Mouse (Mus musculus): ENCODE data around the gene Kcnq5. TPM values are rescaled to one million over a fixed set of nuclear protein-coding genes. Genes with fewer than 3 reads are reported as not detected.

The Kcnq5 gene
- polyA plus RNA-seq, 1 experiment, result 0.09 TPM

DNA sequence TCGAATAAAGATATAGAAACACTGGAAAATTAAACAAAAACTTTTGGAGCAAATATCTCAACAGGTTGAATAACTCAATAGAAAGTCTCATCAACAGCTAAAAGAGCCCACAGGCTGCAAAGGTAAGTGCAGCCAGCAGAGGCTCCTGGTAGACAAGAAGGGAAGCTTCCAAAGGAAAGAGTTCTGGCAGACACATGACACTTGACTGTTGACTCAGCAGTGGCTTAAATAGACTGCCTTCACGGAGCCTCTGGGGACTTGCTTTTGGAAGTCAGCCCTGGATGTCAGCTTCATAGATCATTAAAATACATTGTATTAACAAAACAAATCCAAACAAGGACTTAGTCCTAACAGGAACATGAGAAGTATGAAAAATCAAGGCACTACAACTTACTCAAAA is 513.5 kb downstream of the Kcnq5 start:
- TF ChIP-seq POLR2A (IDR thresholded peaks at IDR 0.05; ENCODE audit: low read depth, low read length), result no peak
- no peak for TF ChIP-seq CTCF (conservative IDR thresholded peaks at IDR 0.05; ENCODE audit: insufficient read depth, insufficient read length, low read depth, low read length)
- peak; percentile 7 for DNase-seq
- Histone ChIP-seq H3K27ac (ENCODE audit: insufficient read depth, low read depth, low read length) (no peak overlapping the region), H3K36me3 (ENCODE audit: control insufficient read depth, insufficient read depth, low read length) (no peaks in the 10 kb centered on the region), H3K4me3 (ENCODE audit: insufficient read depth, low read depth, low read length) (no peak overlapping the region), H3K27me3 (replicated peaks; ENCODE audit: control insufficient read depth, insufficient read depth, low read length) (no peaks in the 10 kb centered on the region), H3K4me1 (ENCODE audit: control insufficient read depth, insufficient read depth, low read length) (no peaks in the 10 kb centered on the region)
- WGBS, result 56% methylated on average over 2 of the region's 2 CpGs

DNA sequence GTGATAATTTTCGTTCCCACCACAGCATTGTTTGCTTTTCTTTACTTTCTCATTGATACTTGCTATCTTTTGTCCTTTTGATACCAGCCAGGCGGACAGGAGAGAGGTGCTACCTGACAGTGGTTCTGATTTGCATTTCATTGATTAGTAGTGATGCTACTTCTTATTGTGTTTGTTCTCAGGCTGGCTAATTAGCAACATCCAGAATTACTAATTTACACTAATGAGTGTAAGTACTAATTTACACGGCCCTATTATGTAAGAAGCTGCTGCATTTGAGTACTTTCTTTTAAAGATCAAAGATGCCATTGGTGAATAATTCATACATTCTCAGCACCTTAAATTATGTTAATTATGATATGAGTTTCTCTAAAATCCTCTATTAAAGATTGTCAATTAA is 525.0 kb downstream of the Kcnq5 start:
- TF ChIP-seq CTCF (conservative IDR thresholded peaks at IDR 0.05; ENCODE audit: insufficient read depth, insufficient read length, low read depth, low read length) (no peak), POLR2A (IDR thresholded peaks at IDR 0.05; ENCODE audit: low read depth, low read length) (no peak)
- DNase-seq, result no peak
- H3K4me3 ChIP-seq (ENCODE audit: insufficient read depth, low read depth, low read length), result no peak overlapping the region
- H3K27ac ChIP-seq (ENCODE audit: insufficient read depth, low read depth, low read length), result no peak overlapping the region
- H3K36me3 ChIP-seq (ENCODE audit: control insufficient read depth, insufficient read depth, low read length), result no peaks in the 10 kb centered on the region
- 72% methylated on average over 3 of the region's 3 CpGs for WGBS
- no peaks in the 10 kb centered on the region for H3K4me1 ChIP-seq (ENCODE audit: control insufficient read depth, insufficient read depth, low read length)
- H3K27me3 ChIP-seq (replicated peaks; ENCODE audit: control insufficient read depth, insufficient read depth, low read length), result no peaks in the 10 kb centered on the region

DNA sequence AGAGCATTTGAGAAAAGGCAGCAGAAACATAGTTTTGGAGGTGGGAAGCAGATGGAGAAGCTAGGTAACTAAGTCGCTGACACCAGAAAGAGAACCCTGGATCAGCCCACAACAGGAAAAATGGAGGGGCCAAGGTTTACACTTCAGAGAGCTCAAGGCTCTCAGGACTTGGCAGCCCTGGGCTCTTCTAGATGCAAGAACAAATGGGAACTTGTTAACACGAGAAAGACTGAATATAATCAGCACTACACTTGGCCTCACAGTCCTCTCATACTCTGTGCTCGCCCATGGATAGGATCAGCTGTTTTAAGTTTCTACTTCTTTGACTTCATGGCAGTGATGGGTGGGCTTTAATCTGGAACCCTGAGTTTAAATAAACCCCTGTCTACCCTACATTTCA is 526.9 kb downstream of the Kcnq5 start:
- no peak overlapping the region for H3K27ac ChIP-seq (ENCODE audit: insufficient read depth, low read depth, low read length)
- no peak overlapping the region for H3K4me3 ChIP-seq (ENCODE audit: insufficient read depth, low read depth, low read length)
- TF ChIP-seq POLR2A (IDR thresholded peaks at IDR 0.05; ENCODE audit: low read depth, low read length) (no peak), CTCF (conservative IDR thresholded peaks at IDR 0.05; ENCODE audit: insufficient read depth, insufficient read length, low read depth, low read length) (no peak)
- DNase-seq, result no peak
- 66% methylated on average over 3 of the region's 3 CpGs for WGBS
- no peaks in the 10 kb centered on the region for H3K27me3 ChIP-seq (replicated peaks; ENCODE audit: control insufficient read depth, insufficient read depth, low read length)
- H3K36me3 ChIP-seq (ENCODE audit: control insufficient read depth, insufficient read depth, low read length), result no peaks in the 10 kb centered on the region
- H3K4me1 ChIP-seq (ENCODE audit: control insufficient read depth, insufficient read depth, low read length), result no peaks in the 10 kb centered on the region

DNA sequence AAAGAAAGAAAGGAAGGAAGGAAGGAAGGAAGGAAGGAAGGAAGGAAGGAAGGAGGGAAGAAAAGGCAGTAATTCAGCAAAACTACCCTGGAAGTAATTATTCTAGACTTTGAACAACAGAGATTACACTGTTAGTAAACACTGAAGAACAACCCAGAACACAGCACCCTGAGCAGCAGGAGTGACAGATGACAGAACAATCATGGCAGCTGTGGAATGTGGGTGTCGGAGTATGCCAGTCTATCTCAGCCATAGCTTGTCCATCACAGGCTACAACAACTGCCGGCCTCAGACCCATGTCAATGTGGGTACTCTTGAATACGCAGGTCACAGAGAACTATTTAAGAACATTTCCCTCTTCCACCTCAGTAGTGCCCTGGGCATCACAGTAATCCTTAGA is 530.1 kb downstream of the Kcnq5 start:
- 92% methylated on average over 3 of the region's 3 CpGs for WGBS
- Histone ChIP-seq H3K27me3 (replicated peaks; ENCODE audit: control insufficient read depth, insufficient read depth, low read length) (no peaks in the 10 kb centered on the region), H3K36me3 (ENCODE audit: control insufficient read depth, insufficient read depth, low read length) (no peaks in the 10 kb centered on the region), H3K4me1 (ENCODE audit: control insufficient read depth, insufficient read depth, low read length) (no peaks in the 10 kb centered on the region), H3K4me3 (ENCODE audit: insufficient read depth, low read depth, low read length) (no peak overlapping the region), H3K27ac (ENCODE audit: insufficient read depth, low read depth, low read length) (no peak overlapping the region)
- TF ChIP-seq POLR2A (IDR thresholded peaks at IDR 0.05; ENCODE audit: low read depth, low read length) (no peak), CTCF (conservative IDR thresholded peaks at IDR 0.05; ENCODE audit: insufficient read depth, insufficient read length, low read depth, low read length) (no peak)
- no peak for DNase-seq

DNA sequence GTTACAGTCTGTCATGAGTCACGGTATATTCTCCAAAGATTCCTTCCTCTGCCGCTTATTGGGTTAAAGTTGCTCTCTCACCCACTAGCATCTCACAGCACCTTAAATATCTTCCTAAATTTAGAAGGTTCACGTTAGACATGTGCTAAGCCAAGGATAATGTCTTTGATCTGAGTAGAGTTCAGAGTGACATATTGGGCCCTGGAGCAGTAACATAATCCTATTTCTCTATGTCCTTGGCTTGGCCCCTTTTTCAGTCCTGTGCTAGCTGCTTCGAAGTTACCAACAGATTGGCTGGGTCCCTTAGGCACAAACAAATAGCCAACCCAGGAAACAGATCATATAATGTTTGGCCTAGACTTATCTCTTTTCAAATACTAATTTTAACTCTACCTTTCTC is 533.7 kb downstream of the Kcnq5 start:
- no peak for DNase-seq
- WGBS, result 82% methylated on average over 4 of the region's 4 CpGs
- Histone ChIP-seq H3K27me3 (replicated peaks; ENCODE audit: control insufficient read depth, insufficient read depth, low read length) (no peaks in the 10 kb centered on the region), H3K4me3 (ENCODE audit: insufficient read depth, low read depth, low read length) (no peak overlapping the region), H3K36me3 (ENCODE audit: control insufficient read depth, insufficient read depth, low read length) (no peaks in the 10 kb centered on the region), H3K27ac (ENCODE audit: insufficient read depth, low read depth, low read length) (no peak overlapping the region), H3K4me1 (ENCODE audit: control insufficient read depth, insufficient read depth, low read length) (no peaks in the 10 kb centered on the region)
- TF ChIP-seq POLR2A (IDR thresholded peaks at IDR 0.05; ENCODE audit: low read depth, low read length) (no peak), CTCF (conservative IDR thresholded peaks at IDR 0.05; ENCODE audit: insufficient read depth, insufficient read length, low read depth, low read length) (no peak)

DNA sequence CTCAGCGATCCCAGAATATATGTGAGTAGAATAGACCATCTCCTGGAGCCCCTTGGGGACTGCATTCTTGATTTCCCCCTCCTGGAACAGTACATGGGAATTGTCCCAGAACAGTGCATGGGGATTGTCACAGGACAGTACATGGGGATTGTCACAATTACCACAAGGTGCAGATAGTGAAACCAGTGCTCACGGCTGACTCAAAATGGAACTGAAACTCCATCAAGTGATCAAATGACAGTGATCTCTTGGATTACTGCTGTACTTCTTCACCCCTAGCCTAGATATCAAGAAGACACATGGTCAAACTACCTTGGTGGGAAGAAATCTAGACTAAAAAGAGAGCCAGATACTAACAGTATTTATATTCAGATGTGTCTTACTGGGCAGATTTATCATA is 536.1 kb downstream of the Kcnq5 start:
- WGBS, result 82% methylated on average over 2 of the region's 2 CpGs
- Histone ChIP-seq H3K4me1 (ENCODE audit: control insufficient read depth, insufficient read depth, low read length) (no peaks in the 10 kb centered on the region), H3K27ac (ENCODE audit: insufficient read depth, low read depth, low read length) (no peak overlapping the region), H3K4me3 (ENCODE audit: insufficient read depth, low read depth, low read length) (no peak overlapping the region), H3K27me3 (replicated peaks; ENCODE audit: control insufficient read depth, insufficient read depth, low read length) (no peaks in the 10 kb centered on the region), H3K36me3 (ENCODE audit: control insufficient read depth, insufficient read depth, low read length) (no peaks in the 10 kb centered on the region)
- TF ChIP-seq CTCF (conservative IDR thresholded peaks at IDR 0.05; ENCODE audit: insufficient read depth, insufficient read length, low read depth, low read length) (no peak), POLR2A (IDR thresholded peaks at IDR 0.05; ENCODE audit: low read depth, low read length) (no peak)
- DNase-seq, result no peak

DNA sequence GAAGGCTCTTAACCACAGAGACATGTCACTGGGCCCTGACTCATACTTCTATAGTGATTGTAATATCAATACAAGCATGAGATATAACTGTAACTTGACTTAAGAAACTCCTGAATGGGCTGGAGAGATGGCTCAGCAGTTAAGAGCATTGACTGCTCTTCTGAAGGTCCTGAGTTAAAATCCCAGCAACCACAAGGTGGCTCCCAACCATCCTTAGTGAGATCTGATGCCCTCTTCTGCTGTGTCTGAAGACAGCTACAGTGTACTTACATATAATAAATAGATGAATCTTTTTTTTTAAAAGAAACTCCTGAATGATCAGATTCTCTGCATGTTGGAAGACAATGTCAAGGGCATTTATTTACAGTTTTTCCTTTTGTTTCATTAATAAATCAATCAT is 542.4 kb downstream of the Kcnq5 start:
- Histone ChIP-seq H3K27me3 (replicated peaks; ENCODE audit: control insufficient read depth, insufficient read depth, low read length) (no peaks in the 10 kb centered on the region), H3K4me1 (ENCODE audit: control insufficient read depth, insufficient read depth, low read length) (no peaks in the 10 kb centered on the region), H3K27ac (ENCODE audit: insufficient read depth, low read depth, low read length) (no peak overlapping the region), H3K36me3 (ENCODE audit: control insufficient read depth, insufficient read depth, low read length) (no peaks in the 10 kb centered on the region), H3K4me3 (ENCODE audit: insufficient read depth, low read depth, low read length) (no peak overlapping the region)
- peak; percentile 9 for DNase-seq
- TF ChIP-seq POLR2A (IDR thresholded peaks at IDR 0.05; ENCODE audit: low read depth, low read length) (no peak), CTCF (conservative IDR thresholded peaks at IDR 0.05; ENCODE audit: insufficient read depth, insufficient read length, low read depth, low read length) (0 out of 2 replicates have a peak, but pooled peaks have one; percentile 8)

DNA sequence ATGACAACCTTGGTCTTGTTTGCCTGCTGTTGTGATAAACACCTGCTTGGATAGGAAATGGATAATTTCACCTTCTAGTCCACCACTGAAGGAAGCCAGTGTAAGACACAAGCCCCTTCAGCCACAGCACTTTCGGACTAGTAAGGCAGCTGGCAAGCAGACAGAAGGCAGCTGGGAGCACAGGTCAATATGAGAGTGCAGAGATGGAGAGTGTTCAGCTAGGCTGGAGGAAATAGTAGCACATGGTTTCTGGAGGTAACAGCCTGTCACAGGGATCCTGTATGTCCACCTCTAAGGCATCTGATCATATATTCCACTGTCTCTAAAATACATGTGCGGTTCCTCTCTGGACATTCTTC is 549.6 kb downstream of the Kcnq5 start:
- H3K4me1 ChIP-seq (ENCODE audit: control insufficient read depth, insufficient read depth, low read length), result no peaks in the 10 kb centered on the region
- WGBS, result 83% methylated on average over 2 of the region's 2 CpGs
- no peak for DNase-seq
- H3K4me3 ChIP-seq (ENCODE audit: insufficient read depth, low read depth, low read length), result no peak overlapping the region
- no peaks in the 10 kb centered on the region for H3K27me3 ChIP-seq (replicated peaks; ENCODE audit: control insufficient read depth, insufficient read depth, low read length)
- no peak overlapping the region for H3K27ac ChIP-seq (ENCODE audit: insufficient read depth, low read depth, low read length)
- TF ChIP-seq CTCF (conservative IDR thresholded peaks at IDR 0.05; ENCODE audit: insufficient read depth, insufficient read length, low read depth, low read length) (no peak), POLR2A (IDR thresholded peaks at IDR 0.05; ENCODE audit: low read depth, low read length) (no peak)
- no peaks in the 10 kb centered on the region for H3K36me3 ChIP-seq (ENCODE audit: control insufficient read depth, insufficient read depth, low read length)

Measured in kidney, adult 2 months (tissue).